In genomic region chr5:81301874-81302273, GRCm38 (mm10) we compare ENCODE assay signal across 17 mouse cellular contexts.
"Had no signal": no experiment of that assay in that cellular context is flagged by ENCODE, and none has a peak within 500 bp of the region (broad histone marks: within the 10 kb centered on the region; RNA-seq: fewer than 3 reads in every experiment).

No protein-coding gene starts in this region.

- H3K36me3 ChIP-seq: neural tube, embryonic 12.5 days; neural tube, embryonic 13.5 days; neural tube, embryonic 15.5 days; stomach, embryonic 15.5 days had no signal

- H3K27ac ChIP-seq: neural tube, embryonic 12.5 days; neural tube, embryonic 13.5 days; neural tube, embryonic 15.5 days; stomach, embryonic 15.5 days; stomach, postnatal 0 days had no signal

- H3K4me2 ChIP-seq: neural tube, embryonic 12.5 days; neural tube, embryonic 13.5 days; neural tube, embryonic 15.5 days; stomach, embryonic 15.5 days had no signal

- H3K27me3 ChIP-seq: neural tube, embryonic 12.5 days; neural tube, embryonic 13.5 days; neural tube, embryonic 15.5 days; stomach, embryonic 15.5 days had no signal

- H3K4me3 ChIP-seq: neural tube, embryonic 12.5 days; neural tube, embryonic 13.5 days; neural tube, embryonic 15.5 days; stomach, embryonic 15.5 days had no signal

- DNase-seq: retina, postnatal 1 day; right cerebral cortex, adult 18-20 months; right cerebral cortex, postnatal 14 days; right cerebral cortex, postnatal 25 days; right cerebral cortex, postnatal 4 days; spleen, adult 18-20 months; thymus, adult 18-20 months; thymus, adult 2 months; thymus, postnatal 14 days; thymus, postnatal 25 days; thymus, postnatal 36 days; thymus, postnatal 4 days had no signal

- H3K9ac ChIP-seq: neural tube, embryonic 12.5 days; neural tube, embryonic 13.5 days; neural tube, embryonic 15.5 days; stomach, embryonic 15.5 days had no signal

- H3K9me3 ChIP-seq: neural tube, embryonic 12.5 days; neural tube, embryonic 13.5 days; neural tube, embryonic 15.5 days; stomach, embryonic 15.5 days had no signal

- H3K4me1 ChIP-seq: neural tube, embryonic 12.5 days; neural tube, embryonic 15.5 days; stomach, embryonic 15.5 days had no signal
